Mouse (Mus musculus) liver, adult 2 months (tissue): Measurements from ENCODE around the gene Mill2.

Experiments used
- CTCF ChIP-seq: fragments of 200-500 bp; IDR thresholded peaks from 2 replicates; pipeline ENCODE4 v1.5.1; 2011; ENCODE audit warnings: low read depth, low read length, control low read depth
- POLR2A ChIP-seq: fragments of 200-500 bp; IDR thresholded peaks from 2 replicates; pipeline ENCODE4 v1.6.1; 2011; ENCODE audit warnings: low read length, control low read depth; ENCODE audit not compliant: insufficient read depth; ENCODE audit errors: extremely low read depth

DNA sequence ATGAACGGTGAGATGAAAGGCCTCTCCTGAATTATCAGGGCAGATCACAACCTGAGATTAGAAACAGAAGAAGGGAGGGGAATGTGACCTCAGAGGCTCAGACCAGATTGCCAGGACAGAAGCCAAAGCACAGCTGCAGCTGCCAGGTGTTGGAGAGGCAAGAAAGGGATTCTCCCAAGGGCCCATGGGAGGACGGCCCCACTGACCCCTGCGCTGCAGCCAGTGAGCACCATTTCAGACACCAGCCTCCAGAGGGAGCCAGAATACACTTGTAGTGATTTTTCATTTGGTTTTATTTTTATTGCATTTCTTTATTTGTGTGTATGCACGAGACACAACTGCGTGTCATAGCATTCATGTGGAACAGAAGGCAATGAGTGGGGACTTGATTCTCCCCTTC is 56.8 kb downstream of the Mill2 start:
- TF ChIP-seq CTCF (peak; percentile 71), POLR2A (no peak)
